15 mouse cellular contexts compared by ENCODE assay signal in the genomic region with DNA sequence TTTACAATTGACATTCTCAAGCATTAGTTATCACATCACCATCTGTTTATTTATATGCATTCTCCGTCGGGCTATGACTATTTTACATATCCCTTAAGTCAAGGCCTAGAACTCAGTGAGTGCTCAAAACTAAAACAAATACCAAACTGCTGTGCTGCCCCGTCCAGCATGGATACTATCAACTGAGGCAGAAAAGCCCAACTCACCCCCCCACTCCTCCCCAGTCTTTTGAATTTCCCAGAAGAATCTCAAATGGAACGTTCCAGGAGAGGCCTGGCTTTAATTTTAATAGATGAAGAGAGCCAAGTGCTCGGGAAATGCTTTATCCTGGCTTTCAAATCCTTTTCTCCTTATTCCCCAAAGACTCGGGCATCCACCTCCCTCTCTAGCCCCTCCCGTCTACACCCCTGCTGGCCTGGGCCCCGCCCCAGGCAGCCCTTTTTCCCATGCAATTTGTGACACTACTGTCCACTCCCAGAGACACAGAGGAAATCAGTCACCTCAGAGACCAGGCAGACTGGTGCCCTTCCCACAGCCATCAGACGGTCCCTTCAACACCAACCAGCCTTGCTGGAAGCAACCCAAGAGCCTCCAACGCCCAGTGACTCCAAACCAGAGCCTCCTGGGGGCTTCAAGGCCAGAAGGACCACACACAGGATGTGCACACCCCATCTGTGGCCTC.
DNase-seq lines count a peak whose midpoint lies in the region; ATAC-seq and TF ChIP-seq lines count a peak whose summit lies in the region.
"Had no signal": no experiment of that assay in that cellular context is flagged by ENCODE, and none has a peak within 500 bp of the region (broad histone marks: within the 10 kb centered on the region; RNA-seq: fewer than 3 reads in every experiment).

No protein-coding gene starts in this region.

- H3K27ac ChIP-seq in heart, adult 2 months: no peak overlapping the region
- no peak overlapping the region for H3K27ac ChIP-seq in heart, embryonic 11.5 days (ENCODE audit: low read depth, low read length)
- peak overlapping the region; percentile 13 for H3K27ac ChIP-seq in embryonic facial prominence, embryonic 15.5 days (replicated peaks)
- no peak overlapping the region for H3K27ac ChIP-seq in intestine, postnatal 0 days (ENCODE audit: low read depth, low read length)
- H3K27ac ChIP-seq in forebrain, embryonic 15.5 days (replicated peaks): no peak overlapping the region
- H3K27ac ChIP-seq in midbrain, embryonic 15.5 days: no peak overlapping the region
- H3K27ac ChIP-seq: intestine, embryonic 15.5 days had no signal

- DNase-seq in heart, adult 2 months: peak; percentile 42 to 48
- peak; percentile 11 for DNase-seq in brain, embryonic 14.5 days (ENCODE audit: low read depth)
- peak; percentile 36 for DNase-seq in heart, postnatal 25 days (ENCODE audit: low spot score)
- DNase-seq: adrenal gland, postnatal 14 days; cerebellum, postnatal 36 days; forebrain, postnatal 0 days; kidney, postnatal 10 days; right cerebral cortex, postnatal 25 days had no signal

- H3K4me3 ChIP-seq in heart, adult 2 months: no peak overlapping the region
- no peak overlapping the region for H3K4me3 ChIP-seq in heart, embryonic 11.5 days (ENCODE audit: low read depth, low read length)
- H3K4me3 ChIP-seq in embryonic facial prominence, embryonic 15.5 days (replicated peaks): no peak overlapping the region
- H3K4me3 ChIP-seq in intestine, postnatal 0 days (ENCODE audit: low read depth, low read length): no peak overlapping the region
- H3K4me3 ChIP-seq in forebrain, embryonic 15.5 days: no peak overlapping the region
- H3K4me3 ChIP-seq in midbrain, embryonic 15.5 days: no peak overlapping the region
- H3K4me3 ChIP-seq: intestine, embryonic 15.5 days; myocyte had no signal

- 51% methylated on average over 10 of the region's 10 CpGs for WGBS in heart, adult 2 months
- WGBS in heart, embryonic 11.5 days (ENCODE audit: insufficient replicate concordance): 70% methylated on average over 10 of the region's 10 CpGs
- WGBS in embryonic facial prominence, embryonic 15.5 days: 37% methylated on average over 10 of the region's 10 CpGs
- whole genome bisulfite sequencing in intestine, postnatal 0 days: 71% methylated on average over 10 of the region's 10 CpGs
- 49% methylated on average over 10 of the region's 10 CpGs for WGBS in forebrain, embryonic 15.5 days
- WGBS in midbrain, embryonic 15.5 days: 59% methylated on average over 10 of the region's 10 CpGs

- ATAC-seq in heart, embryonic 11.5 days (replicated peaks; ENCODE audit: insufficient number of reproducible peaks, low FRiP score, low TSS enrichment): no peak
- peak; percentile 60; the same call in 1 of the 2 replicates for ATAC-seq in embryonic facial prominence, embryonic 15.5 days (ENCODE audit: insufficient number of reproducible peaks, low FRiP score, low TSS enrichment, low read depth)
- ATAC-seq in intestine, postnatal 0 days: no peak
- no peak for ATAC-seq in forebrain, embryonic 15.5 days (replicated peaks)
- ATAC-seq in midbrain, embryonic 15.5 days (replicated peaks): no peak
- ATAC-seq: forebrain, postnatal 0 days; intestine, embryonic 15.5 days had no signal

- no peak for TF ChIP-seq CTCF in heart, adult 2 months (IDR thresholded peaks at IDR 0.05)
- TF ChIP-seq CTCF in brain, embryonic 14.5 days (IDR thresholded peaks at IDR 0.05; ENCODE audit: borderline replicate concordance, extremely low read depth, insufficient read depth, insufficient read length): no peak
- TF ChIP-seq CTCF in intestine, postnatal 0 days (IDR thresholded peaks at IDR 0.05; ENCODE audit: low read depth): no peak

- no peaks in the 10 kb centered on the region for H3K9me3 ChIP-seq in heart, embryonic 11.5 days (replicated peaks; ENCODE audit: control insufficient read depth, low read length)
- H3K9me3 ChIP-seq in embryonic facial prominence, embryonic 15.5 days (replicated peaks): no peaks in the 10 kb centered on the region
- H3K9me3 ChIP-seq in intestine, postnatal 0 days (ENCODE audit: control insufficient read depth): no peaks in the 10 kb centered on the region
- no peaks in the 10 kb centered on the region for H3K9me3 ChIP-seq in forebrain, embryonic 15.5 days
- H3K9me3 ChIP-seq in midbrain, embryonic 15.5 days: no peaks in the 10 kb centered on the region
- H3K9me3 ChIP-seq: intestine, embryonic 15.5 days had no signal

- no peak overlapping the region for H3K4me2 ChIP-seq in heart, embryonic 11.5 days
- H3K4me2 ChIP-seq in embryonic facial prominence, embryonic 15.5 days (replicated peaks): no peak overlapping the region
- no peak overlapping the region for H3K4me2 ChIP-seq in intestine, postnatal 0 days (replicated peaks; ENCODE audit: low read depth)
- no peak overlapping the region for H3K4me2 ChIP-seq in forebrain, embryonic 15.5 days (replicated peaks)
- H3K4me2 ChIP-seq in midbrain, embryonic 15.5 days: no peak overlapping the region
- H3K4me2 ChIP-seq: intestine, embryonic 15.5 days had no signal

- H3K4me1 ChIP-seq in heart, adult 2 months (ENCODE audit: control insufficient read depth, insufficient read depth, low read length): peaks cover 7% of the 10 kb centered on the region
- peaks cover 16% of the 10 kb centered on the region; the same call in 1 of the 2 replicates for H3K4me1 ChIP-seq in heart, embryonic 11.5 days (ENCODE audit: control insufficient read depth, insufficient read depth, low read length)
- H3K4me1 ChIP-seq in embryonic facial prominence, embryonic 15.5 days: peaks cover 9% of the 10 kb centered on the region
- H3K4me1 ChIP-seq in intestine, postnatal 0 days (replicated peaks; ENCODE audit: control insufficient read depth, insufficient read depth, low read length): no peaks in the 10 kb centered on the region
- peaks cover 5% of the 10 kb centered on the region; the same call in 1 of the 2 replicates for H3K4me1 ChIP-seq in forebrain, embryonic 15.5 days
- H3K4me1 ChIP-seq in midbrain, embryonic 15.5 days: no peaks in the 10 kb centered on the region

- no peak for TF ChIP-seq POLR2A in heart, adult 2 months (IDR thresholded peaks at IDR 0.05; ENCODE audit: insufficient read depth, low read depth, low read length)
- TF ChIP-seq POLR2A in brain, embryonic 14.5 days (IDR thresholded peaks at IDR 0.05; ENCODE audit: borderline replicate concordance, extremely low read depth, insufficient read depth, insufficient read length, poor library complexity, severe bottlenecking): no peak

- H3K79me2 ChIP-seq in heart, adult 2 months (replicated peaks; ENCODE audit: control insufficient read depth, insufficient read depth, low read length): no peaks in the 10 kb centered on the region

- no peak overlapping the region for H3K9ac ChIP-seq in heart, adult 2 months (ENCODE audit: low read depth, low read length)
- no peak overlapping the region for H3K9ac ChIP-seq in heart, embryonic 11.5 days (ENCODE audit: low read depth, low read length)
- no peak overlapping the region for H3K9ac ChIP-seq in embryonic facial prominence, embryonic 15.5 days
- no peak overlapping the region for H3K9ac ChIP-seq in intestine, postnatal 0 days (ENCODE audit: low read depth, low read length)
- no peak overlapping the region for H3K9ac ChIP-seq in forebrain, embryonic 15.5 days (replicated peaks)
- no peak overlapping the region for H3K9ac ChIP-seq in midbrain, embryonic 15.5 days
- H3K9ac ChIP-seq: forebrain, postnatal 0 days; intestine, embryonic 15.5 days had no signal

- H3K27me3 ChIP-seq in heart, adult 2 months (ENCODE audit: control insufficient read depth, insufficient read depth, low read length): no peaks in the 10 kb centered on the region
- H3K27me3 ChIP-seq in heart, embryonic 11.5 days (ENCODE audit: control insufficient read depth, insufficient read depth, low read length): no peaks in the 10 kb centered on the region
- no peaks in the 10 kb centered on the region for H3K27me3 ChIP-seq in embryonic facial prominence, embryonic 15.5 days
- H3K27me3 ChIP-seq in intestine, postnatal 0 days (replicated peaks; ENCODE audit: control insufficient read depth, insufficient read depth, low read length): no peaks in the 10 kb centered on the region
- H3K27me3 ChIP-seq in forebrain, embryonic 15.5 days: no peaks in the 10 kb centered on the region
- H3K27me3 ChIP-seq in midbrain, embryonic 15.5 days (replicated peaks): no peaks in the 10 kb centered on the region
- H3K27me3 ChIP-seq: intestine, embryonic 15.5 days had no signal

- intact Hi-C loops in heart, adult 2 months (cut with DNase I): loop anchor here (5.0 kb wide), 1 partner anchor 72 kb away; no protein-coding TSS in a partner anchor
- intact Hi-C loops in heart, postnatal 25 days (cut with DNase I): loop anchor here (5.0 kb wide), 2 partner anchors 63 to 67 kb away; no protein-coding TSS in a partner anchor

- H3K36me3 ChIP-seq in heart, adult 2 months (ENCODE audit: control insufficient read depth, insufficient read depth, low read length): peaks cover 6% of the 10 kb centered on the region; the same call in 1 of the 2 replicates
- no peaks in the 10 kb centered on the region for H3K36me3 ChIP-seq in heart, embryonic 11.5 days (ENCODE audit: control insufficient read depth, insufficient read depth, low read length)
- no peaks in the 10 kb centered on the region for H3K36me3 ChIP-seq in embryonic facial prominence, embryonic 15.5 days
- no peaks in the 10 kb centered on the region for H3K36me3 ChIP-seq in intestine, postnatal 0 days (ENCODE audit: control insufficient read depth, insufficient read depth)
- H3K36me3 ChIP-seq in forebrain, embryonic 15.5 days: no peaks in the 10 kb centered on the region
- H3K36me3 ChIP-seq in midbrain, embryonic 15.5 days (replicated peaks): no peaks in the 10 kb centered on the region
- H3K36me3 ChIP-seq: intestine, embryonic 15.5 days had no signal

- TF ChIP-seq EP300 in heart, adult 2 months (IDR thresholded peaks at IDR 0.05; ENCODE audit: insufficient read depth, low read depth, low read length): no peak
